In genomic region chr5:146307046-146307743, GRCm38 (mm10) we compare ENCODE assay signal across 15 mouse cellular contexts.
DNase-seq lines count a peak whose midpoint lies in the region; ATAC-seq and TF ChIP-seq lines count a peak whose summit lies in the region.
"Had no signal": no experiment of that assay in that cellular context is flagged by ENCODE, and none has a peak within 500 bp of the region (broad histone marks: within the 10 kb centered on the region; RNA-seq: fewer than 3 reads in every experiment).

No protein-coding gene starts in this region.

- no peak overlapping the region for H3K9ac ChIP-seq in intestine, embryonic 15.5 days
- no peak overlapping the region for H3K9ac ChIP-seq in intestine, postnatal 0 days (ENCODE audit: low read depth, low read length)
- no peak overlapping the region for H3K9ac ChIP-seq in stomach, embryonic 16.5 days (ENCODE audit: low read length)

- TF ChIP-seq CTCF in intestine, postnatal 0 days (IDR thresholded peaks at IDR 0.05; ENCODE audit: low read depth), result no peak
- no peak for TF ChIP-seq CTCF in lung, adult 2 months (IDR thresholded peaks at IDR 0.05; ENCODE audit: insufficient read depth, low read length)

- no peak overlapping the region for H3K4me3 ChIP-seq in intestine, embryonic 15.5 days (replicated peaks)
- no peak overlapping the region for H3K4me3 ChIP-seq in intestine, postnatal 0 days (ENCODE audit: low read depth, low read length)
- no peak overlapping the region for H3K4me3 ChIP-seq in lung, adult 2 months (replicated peaks; ENCODE audit: extremely low read depth, low read depth, low read length)
- no peak overlapping the region for H3K4me3 ChIP-seq in stomach, embryonic 16.5 days (replicated peaks; ENCODE audit: low read length)

- 0 out of 2 replicates have a peak, but pooled peaks cover 7% of the 10 kb centered on the region for H3K36me3 ChIP-seq in intestine, embryonic 15.5 days
- peaks cover 6% of the 10 kb centered on the region; the same call in 1 of the 2 replicates for H3K36me3 ChIP-seq in intestine, postnatal 0 days (ENCODE audit: control insufficient read depth, insufficient read depth)
- peaks cover 8% of the 10 kb centered on the region; the same call in 1 of the 2 replicates for H3K36me3 ChIP-seq in stomach, embryonic 16.5 days (ENCODE audit: control insufficient read depth, insufficient read depth, low read length)

- DNase-seq in lung, adult 2 months, result peak; percentile 43
- no peak for DNase-seq in testis, postnatal 10 days (ENCODE audit: low spot score)
- DNase-seq in embryo, embryonic 9.5 days (ENCODE audit: extremely low spot score), result no peak
- no peak for DNase-seq in thymus, postnatal 25 days
- DNase-seq: adrenal gland, adult 8-10 months; gastrocnemius, postnatal 36 days; heart, postnatal 36 days; right cerebral cortex, postnatal 4 days had no signal

- TF ChIP-seq POLR2A in lung, adult 2 months (IDR thresholded peaks at IDR 0.05; ENCODE audit: borderline replicate concordance, extremely low read depth, low read depth, low read length), result no peak

- H3K4me1 ChIP-seq in intestine, embryonic 15.5 days (replicated peaks), result no peaks in the 10 kb centered on the region
- no peaks in the 10 kb centered on the region for H3K4me1 ChIP-seq in intestine, postnatal 0 days (replicated peaks; ENCODE audit: control insufficient read depth, insufficient read depth, low read length)
- H3K4me1 ChIP-seq in lung, adult 2 months (ENCODE audit: control insufficient read depth, insufficient read depth, low read length), result peaks cover 3% of the 10 kb centered on the region; the same call in 1 of the 2 replicates
- H3K4me1 ChIP-seq in stomach, embryonic 16.5 days (ENCODE audit: control insufficient read depth, insufficient read depth, low read length), result no peaks in the 10 kb centered on the region

- no peaks in the 10 kb centered on the region for H3K27me3 ChIP-seq in intestine, embryonic 15.5 days (replicated peaks)
- H3K27me3 ChIP-seq in intestine, postnatal 0 days (replicated peaks; ENCODE audit: control insufficient read depth, insufficient read depth, low read length), result no peaks in the 10 kb centered on the region
- no peaks in the 10 kb centered on the region for H3K27me3 ChIP-seq in stomach, embryonic 16.5 days (ENCODE audit: control insufficient read depth, insufficient read depth, low read length)
- H3K27me3 ChIP-seq: megakaryocyte, embryonic 14.5 days; Patski had no signal

- 74% methylated on average over 8 of the region's 8 CpGs for WGBS in intestine, embryonic 15.5 days
- WGBS in intestine, postnatal 0 days, result 71% methylated on average over 8 of the region's 8 CpGs
- WGBS in lung, adult 2 months, result 58% methylated on average over 8 of the region's 8 CpGs
- 76% methylated on average over 8 of the region's 8 CpGs for WGBS in stomach, embryonic 16.5 days

- no peak overlapping the region for H3K27ac ChIP-seq in intestine, embryonic 15.5 days
- no peak overlapping the region for H3K27ac ChIP-seq in intestine, postnatal 0 days (ENCODE audit: low read depth, low read length)
- no peak overlapping the region for H3K27ac ChIP-seq in stomach, embryonic 16.5 days (ENCODE audit: low read length)

- no peaks in the 10 kb centered on the region for H3K9me3 ChIP-seq in intestine, embryonic 15.5 days
- no peaks in the 10 kb centered on the region for H3K9me3 ChIP-seq in intestine, postnatal 0 days (ENCODE audit: control insufficient read depth)
- no peaks in the 10 kb centered on the region for H3K9me3 ChIP-seq in stomach, embryonic 16.5 days (replicated peaks; ENCODE audit: control insufficient read depth, low read length)

- H3K4me2 ChIP-seq in intestine, embryonic 15.5 days (replicated peaks), result no peak overlapping the region
- H3K4me2 ChIP-seq in intestine, postnatal 0 days (replicated peaks; ENCODE audit: low read depth), result no peak overlapping the region
- no peak overlapping the region for H3K4me2 ChIP-seq in stomach, embryonic 16.5 days (ENCODE audit: low read depth, low read length)

- peak; percentile 43 for ATAC-seq in intestine, embryonic 15.5 days
- no peak for ATAC-seq in intestine, postnatal 0 days
- ATAC-seq in erythroid progenitor cell, adult 5-6 weeks (replicated peaks; ENCODE audit: low FRiP score, poor library complexity, severe bottlenecking), result peak; percentile 56
- ATAC-seq in stomach, embryonic 16.5 days (ENCODE audit: insufficient read depth, low FRiP score), result peak; percentile 31; the same call in 1 of the 2 replicates
- ATAC-seq: CD4-positive, CD25-positive, alpha-beta regulatory T cell, adult 4 months; Patski had no signal
